Mouse (Mus musculus): ENCODE results near the gene Tspan1.

Tspan1 gene

GRCm38 (mm10) chr4:116167404-116167803 lies at the start of gene Tspan1:
Tspan1 (minus strand) TSS chr4:116167601.
- DNase-seq (ENCODE audit: low spot score in 2 of 2) = no peak

DNA sequence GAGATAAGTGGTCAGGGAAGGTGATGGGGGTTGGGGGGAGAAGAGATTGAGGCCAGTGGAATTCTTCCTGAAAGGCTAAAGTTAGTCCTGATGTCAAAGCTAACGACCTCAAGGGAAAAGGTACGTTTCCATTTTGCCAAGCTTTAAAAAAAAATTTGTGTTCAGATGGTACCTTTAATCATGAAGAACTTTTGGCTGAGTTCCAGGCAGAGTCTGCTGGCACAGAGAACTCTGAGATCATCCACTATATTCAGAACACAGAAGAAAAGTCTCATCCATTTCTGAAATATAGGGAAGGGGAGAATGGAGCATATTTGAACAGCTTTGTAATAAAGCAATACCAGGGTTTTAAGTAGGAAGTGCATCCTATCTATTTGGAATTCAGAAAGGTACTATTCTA lies 49.6 kb upstream of the Tspan1 start:
- DNase-seq (ENCODE audit: low spot score in 2 of 2) = no peak

- no peak for DNase-seq (ENCODE audit: low spot score in 2 of 2)
Measured at GRCm38 (mm10) chr4:116215895-116216605, 48.6 kb upstream of the Tspan1 start.

- DNase-seq (ENCODE audit: low spot score in 2 of 2) = no peak
Measured at GRCm38 (mm10) chr4:116208891-116209290, 41.5 kb upstream of the Tspan1 start.

- no peak for DNase-seq (ENCODE audit: low spot score in 2 of 2)
Measured at GRCm38 (mm10) chr4:116206531-116206930, 39.1 kb upstream of the Tspan1 start.

- no peak for DNase-seq (ENCODE audit: low spot score in 2 of 2)
Measured at GRCm38 (mm10) chr4:116204422-116204821, 37.0 kb upstream of the Tspan1 start.

DNA sequence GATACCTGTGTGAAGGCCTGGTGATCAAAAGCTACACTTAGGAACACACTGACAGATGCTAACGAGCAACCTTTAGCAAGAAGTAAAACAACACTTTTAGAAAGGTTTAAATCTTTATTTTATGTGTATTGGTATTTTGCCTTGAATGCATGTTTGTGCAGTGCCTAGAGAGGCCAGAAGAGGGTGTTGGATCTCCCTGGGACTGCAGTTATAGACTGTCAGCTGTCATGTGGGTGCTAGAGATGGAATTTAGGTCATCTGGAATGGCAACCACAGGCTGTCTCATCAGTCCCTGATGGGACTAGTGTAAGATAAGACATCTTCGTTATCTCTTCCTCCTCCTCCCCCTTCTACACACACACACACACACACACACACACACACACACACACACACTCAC lies 31.0 kb upstream of the Tspan1 start:
- DNase-seq (ENCODE audit: low spot score in 2 of 2) = peak; percentile 13 to 18

DNA sequence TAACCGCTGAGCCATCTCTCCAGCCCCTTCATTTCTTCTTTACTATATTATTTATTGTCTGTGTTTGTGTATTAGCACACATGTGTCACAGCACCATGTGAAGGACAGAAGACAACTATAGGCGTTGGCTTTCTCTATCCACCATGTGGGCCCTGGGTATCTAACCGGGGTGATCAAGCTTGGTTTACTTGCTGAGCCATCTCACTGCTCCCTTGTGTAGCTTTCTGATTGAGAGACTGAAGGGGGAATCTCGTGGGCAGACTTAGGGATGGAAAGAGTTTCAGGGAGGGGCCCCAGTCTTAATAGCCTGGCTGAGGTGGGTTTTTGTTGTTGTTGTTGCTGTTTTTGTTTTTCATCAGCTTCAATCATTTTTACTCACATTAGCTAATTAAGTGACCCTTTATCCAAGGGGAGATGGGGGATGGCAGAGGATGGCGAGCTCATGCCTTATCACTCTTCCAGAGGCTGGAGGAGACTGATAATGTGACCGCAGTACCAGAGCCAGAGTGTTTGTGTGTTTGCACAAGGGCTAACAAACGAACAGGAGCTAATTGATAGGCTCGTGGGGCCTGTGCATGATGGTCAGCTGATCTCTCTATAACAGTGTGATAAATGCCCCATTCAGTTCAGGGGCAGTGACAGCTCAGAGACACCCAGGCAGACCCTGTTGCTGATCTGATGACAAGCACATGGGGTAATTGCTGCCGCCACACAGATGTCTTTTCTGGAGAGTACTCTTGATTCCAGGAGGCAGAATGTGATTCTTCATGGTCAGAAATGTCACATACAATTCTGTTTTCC lies 26.4 kb upstream of the Tspan1 start:
- DNase-seq (ENCODE audit: low spot score in 2 of 2) = no peak

GRCm38 (mm10) chr4:116192286-116192835 lies 25.0 kb upstream of the Tspan1 start:
- no peak for DNase-seq (ENCODE audit: low spot score in 2 of 2)

GRCm38 (mm10) chr4:116185083-116185482 lies 17.7 kb upstream of the Tspan1 start:
- DNase-seq (ENCODE audit: low spot score in 2 of 2) = no peak

- DNase-seq (ENCODE audit: low spot score in 2 of 2) = no peak
Measured at GRCm38 (mm10) chr4:116182745-116183144, 15.3 kb upstream of the Tspan1 start.

DNA sequence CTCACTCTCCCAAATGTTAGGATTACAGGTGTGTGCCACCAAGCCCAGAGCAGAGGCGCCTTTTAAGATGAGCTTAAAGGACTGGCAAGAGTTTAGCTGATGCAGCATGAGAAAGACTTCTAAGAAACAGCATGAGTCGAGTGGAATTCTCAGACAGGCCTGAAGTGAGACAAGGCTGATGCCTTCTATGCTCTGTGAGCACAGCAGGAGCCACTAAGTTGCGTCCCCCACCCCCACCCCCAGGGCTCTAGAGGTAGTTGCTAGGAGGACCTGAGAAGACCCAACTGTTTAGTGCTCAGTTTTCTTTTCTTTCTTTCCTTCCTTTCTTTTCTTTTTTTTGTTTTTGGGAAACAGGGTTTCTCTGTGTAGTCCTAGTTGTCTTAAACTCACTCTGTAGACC lies 14.7 kb upstream of the Tspan1 start:
- DNase-seq (ENCODE audit: low spot score in 2 of 2) = no peak

DNA sequence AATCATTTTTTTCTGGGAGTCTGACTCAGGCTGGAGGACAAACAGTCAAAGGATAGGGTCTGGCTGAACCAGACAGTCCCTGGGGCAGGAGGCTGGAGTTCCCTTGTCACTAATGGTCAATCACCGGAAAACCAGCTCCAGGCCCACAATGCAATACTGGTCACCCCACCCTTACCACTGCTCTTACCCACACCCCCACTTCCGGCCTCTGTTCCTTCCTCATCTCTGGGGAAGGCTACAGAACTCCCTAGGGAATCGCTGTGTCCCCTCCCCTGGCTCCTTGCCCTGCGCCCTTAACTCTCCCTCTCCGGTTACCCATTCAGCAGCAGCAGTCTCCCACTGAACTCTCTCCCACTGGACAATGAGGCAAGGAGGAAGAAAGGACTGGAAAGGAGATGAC lies 9.7 kb upstream of the Tspan1 start:
- DNase-seq (ENCODE audit: low spot score in 2 of 2) = no peak

DNA sequence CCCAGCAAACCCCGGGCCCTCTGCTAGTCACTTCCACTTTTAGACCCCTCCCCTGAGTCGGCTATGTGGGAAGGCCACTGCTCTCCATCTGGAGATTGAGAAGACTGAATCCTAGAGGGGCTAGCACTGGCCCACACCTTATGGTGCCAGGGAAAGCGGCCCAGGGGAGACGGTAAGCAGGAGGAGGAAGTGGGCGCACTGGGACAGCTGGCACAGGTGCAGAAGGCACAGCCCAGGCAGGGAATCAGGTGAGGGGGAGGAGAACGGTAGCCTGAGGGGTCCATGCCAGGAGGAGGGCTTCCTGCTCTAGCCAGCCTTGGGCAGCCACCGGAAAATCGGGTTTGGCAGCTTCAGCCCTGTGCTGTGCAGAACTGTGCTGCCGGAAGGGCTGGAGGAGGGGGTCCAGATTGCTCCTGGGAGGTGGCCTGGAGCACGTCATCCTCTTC lies 9.2 kb upstream of the Tspan1 start:
- peak; percentile 51 to 58 for DNase-seq (ENCODE audit: low spot score in 2 of 2)

DNA sequence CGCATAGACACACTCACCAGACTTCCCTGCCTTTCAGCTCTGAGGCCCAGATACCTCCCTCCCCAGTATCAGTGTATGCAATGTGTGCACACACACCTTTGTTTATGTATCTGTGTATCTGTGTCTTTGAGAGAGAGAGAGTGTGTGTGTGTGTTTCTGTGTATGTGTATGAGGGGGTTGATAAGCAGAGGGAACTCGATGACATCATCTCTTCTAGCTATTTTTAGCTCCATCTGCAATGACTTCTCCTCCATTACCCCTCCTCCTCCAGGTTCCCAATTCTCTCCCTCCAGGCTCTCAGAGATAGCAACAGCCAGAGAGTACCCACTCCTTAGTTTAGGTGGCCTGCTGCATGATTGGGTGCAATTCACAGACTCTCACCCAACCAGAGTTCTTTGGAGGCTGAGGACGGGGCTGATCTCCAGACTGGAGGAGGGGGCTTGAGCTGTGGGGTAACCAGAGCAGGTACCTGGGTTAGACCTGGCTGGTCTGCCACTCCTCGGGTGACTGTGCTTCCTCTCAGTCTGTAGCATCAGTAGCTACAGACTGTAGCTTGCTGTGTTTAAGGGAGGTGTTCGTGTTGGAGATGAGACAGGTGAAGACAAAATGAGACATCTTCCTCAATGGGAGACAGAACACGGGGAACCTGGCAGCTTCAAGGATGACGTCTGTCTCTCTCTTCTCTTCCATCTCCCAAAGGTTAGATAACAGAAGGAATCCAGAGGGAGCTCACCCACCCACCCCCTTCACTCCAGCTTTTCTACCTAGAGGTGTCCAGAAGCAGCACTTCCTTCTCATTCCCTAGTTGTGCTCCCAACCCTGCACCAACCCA lies 8.5 kb upstream of the Tspan1 start:
- no peak for DNase-seq (ENCODE audit: low spot score in 2 of 2)

- no peak for DNase-seq (ENCODE audit: low spot score in 2 of 2)
Measured at GRCm38 (mm10) chr4:116175136-116175535, 7.7 kb upstream of the Tspan1 start.

DNA sequence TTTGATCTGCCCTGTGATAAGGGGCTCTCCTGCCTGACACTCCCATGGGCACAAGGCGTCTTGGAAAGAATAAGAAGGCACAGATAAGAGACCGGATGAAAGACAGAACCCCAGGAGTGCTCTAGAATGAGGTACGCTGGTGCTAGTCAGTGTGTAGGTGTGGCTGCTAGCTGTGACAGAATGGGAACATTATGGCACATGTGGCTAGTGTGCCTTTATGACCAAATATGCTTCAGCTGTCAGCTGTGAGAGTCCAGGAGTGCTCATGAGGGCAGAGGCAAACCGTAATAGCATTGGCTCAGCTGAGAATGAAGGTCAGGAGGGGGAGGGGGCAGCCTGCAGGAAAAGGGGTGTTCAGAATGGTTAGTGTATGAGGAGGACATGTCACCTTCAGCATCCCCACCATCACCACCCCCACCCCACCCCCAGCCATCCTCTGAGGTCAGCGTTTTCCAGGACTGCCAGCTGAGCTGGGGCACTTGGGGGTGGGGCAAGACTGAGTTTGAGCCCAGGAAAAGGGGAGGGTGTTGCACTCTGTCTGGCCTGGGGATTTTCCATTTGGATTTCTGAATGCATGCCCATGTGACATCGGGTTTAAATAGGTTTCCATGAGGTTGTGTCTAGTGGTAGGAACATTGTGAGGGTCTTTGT lies 7.2 kb upstream of the Tspan1 start:
- DNase-seq (ENCODE audit: low spot score in 2 of 2) = no peak

- no peak for DNase-seq (ENCODE audit: low spot score in 2 of 2)
Measured at GRCm38 (mm10) chr4:116173752-116174151, 6.4 kb upstream of the Tspan1 start.

DNA sequence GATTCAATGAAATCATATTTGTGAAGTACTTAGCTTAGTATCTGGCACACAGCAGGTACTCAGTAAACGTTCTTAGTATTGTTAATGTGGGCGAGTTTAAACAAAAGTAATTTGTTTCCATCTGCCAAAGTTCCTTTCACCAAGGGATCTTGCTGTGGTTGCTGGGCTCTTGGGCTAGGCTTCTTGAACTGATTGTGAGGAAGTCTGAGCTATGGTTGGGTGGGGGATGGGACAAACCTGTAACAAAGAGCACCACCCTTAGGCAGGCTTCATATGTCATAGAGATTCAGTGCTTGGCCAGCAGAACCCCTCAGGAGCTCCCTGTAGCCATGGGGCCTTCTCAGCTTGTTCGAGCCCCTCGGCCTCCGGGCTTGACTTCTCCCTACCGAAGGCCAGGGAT lies 5.7 kb upstream of the Tspan1 start, which contains the start of the genes 1700042G07Rik and Gm49337:
1700042G07Rik (plus strand) TSS at position 301 of the 400 bp plus-strand sequence.
Gm49337 (plus strand) TSS at position 313 of the 400 bp plus-strand sequence.
- no peak for DNase-seq (ENCODE audit: low spot score in 2 of 2)

- DNase-seq (ENCODE audit: low spot score in 2 of 2) = no peak
Measured at GRCm38 (mm10) chr4:116169353-116169672, 1.9 kb upstream of the Tspan1 start.

- peak; percentile 55 to 75 for DNase-seq (ENCODE audit: low spot score in 2 of 2)
Measured at GRCm38 (mm10) chr4:116168617-116169352, 1.4 kb upstream of the Tspan1 start.
